Mouse (Mus musculus) small intestine, adult 2 months (tissue): ENCODE results near the gene Fgb. TPM values are rescaled to one million over a fixed set of nuclear protein-coding genes. Genes with fewer than 3 reads are reported as not detected.

Source experiments
- H3K27ac ChIP-seq: fragments of 200-500 bp; 2 replicates; pipeline ENCODE4 v1.5.1; 2012; ENCODE audit warnings: low read depth, low read length, control low read depth, inconsistent platforms; ENCODE audit not compliant: insufficient read depth
- H3K27me3 ChIP-seq: fragments of 200-500 bp; 2 replicates; pipeline ENCODE4 v1.6.1; 2012; ENCODE audit warnings: mild to moderate bottlenecking, moderate library complexity, low read length, inconsistent platforms; ENCODE audit not compliant: control insufficient read depth, insufficient read depth
- H3K36me3 ChIP-seq: fragments of 200-500 bp; 2 replicates; pipeline ENCODE4 v1.6.1; 2012; ENCODE audit warnings: mild to moderate bottlenecking, low read length, control low read depth, inconsistent platforms; ENCODE audit not compliant: control insufficient read depth, insufficient read depth
- H3K4me1 ChIP-seq: fragments of 200-500 bp; 2 replicates; pipeline ENCODE4 v1.6.1; 2012; ENCODE audit warnings: low read length, inconsistent platforms, mixed read lengths; ENCODE audit not compliant: control insufficient read depth, insufficient read depth, insufficient read length
- H3K4me3 ChIP-seq: fragments of 200-500 bp; 2 replicates; pipeline ENCODE4 v1.5.1; 2012; ENCODE audit warnings: low read depth, mild to moderate bottlenecking, control low read depth, inconsistent platforms, low read length, moderate library complexity
- CTCF ChIP-seq: fragments of 200-500 bp; IDR thresholded peaks from 2 replicates; pipeline ENCODE4 v1.5.1; 2012; ENCODE audit warnings: low read depth, mild to moderate bottlenecking, control low read depth, inconsistent platforms, low read length, moderate library complexity, mixed read lengths; ENCODE audit not compliant: insufficient replicate concordance, insufficient read length; ENCODE audit errors: extremely low read depth
- POLR2A ChIP-seq: fragments of 200-500 bp; IDR thresholded peaks from 2 replicates; pipeline ENCODE4 v1.6.1; 2012; ENCODE audit warnings: low read depth, mild to moderate bottlenecking, control low read depth, inconsistent platforms, low read length, moderate library complexity
- WGBS: fragments of 180-500 bp; shearing (Covaris S2); methylation state at CpG from one replicate; pipeline ENCODE4 v1.1.7; 2018; 5-methylcytosine and 5-hydroxymethylcytosine counted together
- polyA plus RNA-seq: library from polyadenylated mRNA; depleted of rRNA; stranded (reverse); fragments of >200 nt; gene quantifications from 2 replicates; pipeline ENCODE4 v1.2.3, GENCODE M21; 2012

The Fgb gene
- polyA plus RNA-seq, 1 experiment = not detected

- H3K4me3 ChIP-seq = no peak overlapping the region
- 94% methylated on average over 13 of the region's 13 CpGs for WGBS
- H3K27ac ChIP-seq = no peak overlapping the region
- no peak for TF ChIP-seq CTCF
- no peak for TF ChIP-seq POLR2A
- no peaks in the 10 kb centered on the region for H3K27me3 ChIP-seq
- peaks cover 61% of the 10 kb centered on the region for H3K36me3 ChIP-seq
- H3K4me1 ChIP-seq = no peaks in the 10 kb centered on the region
Observed at GRCm38 (mm10) chr3:83068869-83069268, 19.2 kb upstream of the Fgb start.

GRCm38 (mm10) chr3:83067920-83068319, 18.3 kb upstream of the Fgb start:
- peaks cover 67% of the 10 kb centered on the region for H3K36me3 ChIP-seq
- H3K27ac ChIP-seq = no peak overlapping the region
- WGBS = 81% methylated on average over 9 of the region's 9 CpGs
- TF ChIP-seq CTCF (no peak), POLR2A (no peak)
- H3K4me3 ChIP-seq = no peak overlapping the region
- no peaks in the 10 kb centered on the region for H3K4me1 ChIP-seq
- H3K27me3 ChIP-seq = no peaks in the 10 kb centered on the region

- Histone ChIP-seq H3K4me1 (no peaks in the 10 kb centered on the region; the same call in 1 of the 2 replicates), H3K4me3 (no peak overlapping the region), H3K27ac (no peak overlapping the region), H3K36me3 (peaks cover 32% of the 10 kb centered on the region), H3K27me3 (no peaks in the 10 kb centered on the region)
- no peak for TF ChIP-seq POLR2A
- TF ChIP-seq CTCF = no peak
- 96% methylated on average over 2 of the region's 2 CpGs for WGBS
Observed at GRCm38 (mm10) chr3:83057046-83057445, 7.4 kb upstream of the Fgb start.

GRCm38 (mm10) chr3:83055281-83056038, 5.8 kb upstream of the Fgb start, which contains the start of gene Plrg1:
Plrg1 (plus strand) TSS chr3:83055522.
- TF ChIP-seq POLR2A (peak; percentile 80), CTCF (no peak)
- Histone ChIP-seq H3K36me3 (peaks cover 19% of the 10 kb centered on the region), H3K27ac (peak within 1 kb of the TSS; percentile 39), H3K27me3 (no peaks in the 10 kb centered on the region), H3K4me3 (peak within 1 kb of the TSS; percentile 74), H3K4me1 (no peaks in the 10 kb centered on the region; the same call in 1 of the 2 replicates)
- WGBS = 1% methylated on average over 61 of the region's 61 CpGs

GRCm38 (mm10) chr3:83054759-83055158, 5.1 kb upstream of the Fgb start:
- TF ChIP-seq POLR2A (no peak), CTCF (no peak)
- Histone ChIP-seq H3K27ac (no peak overlapping the region), H3K36me3 (peaks cover 13% of the 10 kb centered on the region), H3K4me1 (no peaks in the 10 kb centered on the region; the same call in 1 of the 2 replicates), H3K27me3 (no peaks in the 10 kb centered on the region), H3K4me3 (peak overlapping the region; percentile 61)
- WGBS = 18% methylated on average over 13 of the region's 13 CpGs

GRCm38 (mm10) chr3:83053758-83054157, 4.1 kb upstream of the Fgb start:
- Histone ChIP-seq H3K4me3 (no peak overlapping the region), H3K36me3 (peaks cover 6% of the 10 kb centered on the region), H3K27me3 (no peaks in the 10 kb centered on the region), H3K27ac (no peak overlapping the region), H3K4me1 (no peaks in the 10 kb centered on the region; the same call in 1 of the 2 replicates)
- TF ChIP-seq POLR2A (no peak), CTCF (no peak)
- WGBS = 17% methylated on average over 10 of the region's 10 CpGs

GRCm38 (mm10) chr3:83053126-83053525, 3.5 kb upstream of the Fgb start:
- Histone ChIP-seq H3K4me3 (no peak overlapping the region), H3K27ac (no peak overlapping the region), H3K27me3 (no peaks in the 10 kb centered on the region), H3K4me1 (no peaks in the 10 kb centered on the region; the same call in 1 of the 2 replicates), H3K36me3 (peaks cover 2% of the 10 kb centered on the region; the same call in 1 of the 2 replicates)
- 88% methylated on average over 7 of the region's 7 CpGs for WGBS
- TF ChIP-seq CTCF = no peak
- no peak for TF ChIP-seq POLR2A
